Mouse (Mus musculus): ENCODE results near the gene Zfyve16.

GRCm38 (mm10) chr13:92483348-92483747, 47.3 kb downstream of the Zfyve16 start:
- TF ChIP-seq POLR2A (IDR thresholded peaks at IDR 0.05; ENCODE audit: control insufficient read depth in 1 of 2, insufficient read depth in 1 of 2, low read depth in 1 of 2, low read length in 2 of 2, poor library complexity in 1 of 2) = no peak
- TF ChIP-seq MAX (IDR thresholded peaks at IDR 0.05; ENCODE audit: low read length) = 0 out of 2 replicates have a peak, but pooled peaks have one; percentile 43
- TF ChIP-seq SIN3A (IDR thresholded peaks at IDR 0.05; ENCODE audit: low read length) = no peak
- no peak for TF ChIP-seq TCF12 (IDR thresholded peaks at IDR 0.05; ENCODE audit: low read depth, low read length)
- TF ChIP-seq EP300 (IDR thresholded peaks at IDR 0.05; ENCODE audit: low read depth in 1 of 2, low read length in 2 of 2) = no peak
- no peak for TF ChIP-seq JUND (IDR thresholded peaks at IDR 0.05; ENCODE audit: low read depth, low read length)
- TF ChIP-seq BHLHE40 (IDR thresholded peaks at IDR 0.05; ENCODE audit: borderline replicate concordance, low read depth, low read length) = no peak
- peak; percentile 42 to 88 (median 64) for TF ChIP-seq CTCF (IDR thresholded peaks at IDR 0.05 in 2 of 3, conservative IDR thresholded peaks at IDR 0.05 in 1 of 3; ENCODE audit: control insufficient read depth in 1 of 3, insufficient read depth in 1 of 3, low read depth in 2 of 3, low read length in 3 of 3, poor library complexity in 1 of 3, severe bottlenecking in 1 of 3)
- no peak for TF ChIP-seq E2F4 (IDR thresholded peaks at IDR 0.05; ENCODE audit: borderline replicate concordance, low read depth, low read length)
- no peak for TF ChIP-seq MXI1 (IDR thresholded peaks at IDR 0.05; ENCODE audit: low read depth, low read length)
- TF ChIP-seq ZNF384 (IDR thresholded peaks at IDR 0.05; ENCODE audit: low read depth, low read length) = no peak

Measured in MEL (cell line).